Mouse (Mus musculus) kidney, postnatal 4 days (tissue): Measurements from ENCODE around the gene Alg12.
A peak's percentile ranks its signal among the peaks of the same experiment; 100 is the strongest.

ENCODE experiments used
- DNase-seq, 2 experiments: peaks; one replicate each; pipeline ENCODE4 v3.0.0; 2021; ENCODE audit warnings: mixed read lengths in 2 of 2

Gene Alg12

DNA sequence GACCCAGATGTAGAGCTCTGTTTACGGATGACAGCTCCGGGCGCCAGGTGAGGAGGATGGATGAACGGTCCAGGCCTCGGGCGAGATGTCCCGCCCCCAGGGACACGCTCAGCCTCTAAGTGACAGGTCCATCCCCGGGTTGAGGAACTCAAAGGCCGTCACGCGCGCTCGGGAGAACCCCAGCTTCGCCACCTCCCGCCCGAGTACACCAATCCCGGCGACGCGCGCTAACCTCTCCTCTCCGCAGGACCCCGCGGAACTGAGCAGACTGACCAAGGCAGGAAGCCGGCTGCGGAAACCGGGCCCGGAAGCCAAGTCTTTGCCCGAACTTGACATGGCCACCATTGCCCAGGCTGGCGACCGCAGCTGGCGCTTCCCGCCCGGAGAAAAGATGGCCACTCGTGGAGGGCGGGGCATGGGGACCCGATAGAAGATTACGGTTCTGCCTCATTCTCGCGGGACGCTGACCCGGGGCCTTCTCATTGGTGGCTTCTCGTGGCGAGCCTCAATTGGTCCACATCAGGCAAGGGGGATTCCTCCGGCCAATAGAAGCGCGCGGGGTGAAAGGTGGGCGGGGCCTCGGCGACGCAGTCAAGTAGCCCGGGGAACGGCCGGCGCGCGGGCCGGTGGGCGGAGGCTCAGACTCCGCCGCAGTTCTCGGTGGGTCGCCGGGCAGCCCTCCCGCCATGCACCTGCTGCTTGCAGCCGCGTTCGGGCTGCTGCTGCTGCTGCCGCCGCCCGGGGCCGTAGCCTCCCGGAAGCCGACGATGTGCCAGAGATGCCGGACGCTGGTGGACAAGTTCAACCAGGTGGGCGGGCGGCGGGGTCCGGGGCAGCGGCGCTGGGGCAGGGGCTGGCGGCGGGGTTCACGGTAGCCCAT is at the start of gene Alg12, which contains the start of gene Creld2:
Gene Alg12 (minus strand): TSS at position 293 of the 880 bp plus-strand sequence.
Gene Creld2 (plus strand): TSS at position 621 of the 880 bp plus-strand sequence.
- DNase-seq, result peak; percentile 99 to 100

DNA sequence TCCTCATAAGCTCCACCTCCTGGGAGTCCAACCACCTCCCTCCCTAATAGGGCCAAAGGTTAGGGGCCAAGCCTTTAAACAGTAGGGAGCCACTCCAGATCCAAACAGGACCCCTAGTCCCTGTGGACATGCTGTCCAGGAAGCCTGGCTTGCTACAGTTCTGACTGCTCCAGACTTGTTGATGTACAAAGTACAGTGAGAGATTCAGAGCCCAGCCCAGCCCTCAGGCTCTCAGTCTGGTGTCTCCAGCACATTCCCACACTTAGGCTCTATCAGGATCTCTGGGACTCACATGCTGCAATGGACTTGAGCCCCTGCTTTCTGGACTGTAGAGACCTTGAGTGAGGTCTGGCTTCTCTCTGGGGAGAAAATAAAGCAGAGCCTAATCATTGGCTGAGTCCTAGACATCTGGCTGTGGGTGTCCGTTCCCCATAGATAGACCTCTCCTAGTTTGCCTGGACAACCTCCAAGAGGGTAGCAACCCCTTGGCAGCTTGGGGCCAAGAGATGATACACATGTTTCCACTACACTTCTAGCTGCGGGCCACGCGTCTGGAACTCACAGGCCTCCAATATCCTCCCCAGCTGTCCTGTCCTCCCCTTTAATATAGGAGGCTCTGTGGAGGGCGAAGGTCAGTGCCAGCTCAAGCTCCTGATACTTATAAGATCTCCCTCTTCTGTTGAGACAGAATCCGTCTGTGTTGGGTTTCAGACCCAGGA is 49.1 kb upstream of the Alg12 start:
- peak; percentile 34 to 58 for DNase-seq

DNA sequence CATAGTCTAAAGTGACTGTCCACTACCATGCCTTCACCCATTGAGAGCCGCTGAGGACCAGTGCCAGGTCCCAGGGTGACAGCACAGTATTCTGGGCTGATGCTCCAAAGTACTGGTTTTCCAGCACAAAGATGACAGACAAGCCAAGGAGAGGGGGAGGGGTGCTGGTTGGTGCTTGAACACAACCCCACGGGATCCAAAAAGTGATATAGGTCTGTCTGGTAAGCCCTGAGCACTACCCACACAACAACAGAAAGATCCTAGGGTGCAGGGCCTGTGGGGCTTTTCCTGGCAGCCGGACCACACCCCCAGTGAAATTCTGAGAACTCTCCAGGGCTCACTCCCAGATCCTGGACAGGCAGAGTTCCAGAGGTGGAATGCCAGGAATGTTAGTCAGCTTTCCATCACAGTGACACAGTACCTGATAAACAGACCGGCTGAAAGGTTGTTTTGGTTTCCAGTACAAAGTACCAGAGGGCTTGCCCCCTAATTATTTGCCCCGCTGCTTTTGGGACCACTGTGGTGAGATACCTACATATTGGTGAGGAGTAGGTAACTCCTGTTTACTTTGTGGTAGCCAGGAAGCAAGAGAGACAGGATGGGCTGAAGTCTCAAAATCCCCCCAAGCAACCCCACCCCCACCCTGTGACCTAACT is 48.4 kb upstream of the Alg12 start:
- peak; percentile 53 to 71 for DNase-seq

DNA sequence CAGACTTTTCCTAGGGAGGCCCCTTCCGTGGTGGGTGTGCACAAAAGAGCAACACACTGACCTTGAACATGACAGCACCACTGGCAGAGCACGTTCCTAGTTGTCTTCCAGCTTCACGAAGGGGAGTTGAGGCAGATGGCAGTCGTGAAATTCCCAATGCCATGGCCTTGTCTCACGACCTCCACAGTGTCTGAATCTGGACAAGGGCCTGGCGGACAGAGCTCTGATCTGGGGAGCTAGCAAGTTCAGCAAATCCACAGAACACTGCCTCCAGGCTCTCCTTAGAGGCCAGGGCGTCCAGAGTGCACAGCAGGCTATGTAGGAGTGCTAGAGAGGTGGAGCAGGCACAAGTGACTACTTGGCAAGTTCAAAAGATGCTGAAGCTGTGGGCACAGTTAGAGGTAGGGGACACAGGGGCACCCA is 47.8 kb upstream of the Alg12 start:
- peak in 1 of 2 experiments; percentile 51 for DNase-seq

DNA sequence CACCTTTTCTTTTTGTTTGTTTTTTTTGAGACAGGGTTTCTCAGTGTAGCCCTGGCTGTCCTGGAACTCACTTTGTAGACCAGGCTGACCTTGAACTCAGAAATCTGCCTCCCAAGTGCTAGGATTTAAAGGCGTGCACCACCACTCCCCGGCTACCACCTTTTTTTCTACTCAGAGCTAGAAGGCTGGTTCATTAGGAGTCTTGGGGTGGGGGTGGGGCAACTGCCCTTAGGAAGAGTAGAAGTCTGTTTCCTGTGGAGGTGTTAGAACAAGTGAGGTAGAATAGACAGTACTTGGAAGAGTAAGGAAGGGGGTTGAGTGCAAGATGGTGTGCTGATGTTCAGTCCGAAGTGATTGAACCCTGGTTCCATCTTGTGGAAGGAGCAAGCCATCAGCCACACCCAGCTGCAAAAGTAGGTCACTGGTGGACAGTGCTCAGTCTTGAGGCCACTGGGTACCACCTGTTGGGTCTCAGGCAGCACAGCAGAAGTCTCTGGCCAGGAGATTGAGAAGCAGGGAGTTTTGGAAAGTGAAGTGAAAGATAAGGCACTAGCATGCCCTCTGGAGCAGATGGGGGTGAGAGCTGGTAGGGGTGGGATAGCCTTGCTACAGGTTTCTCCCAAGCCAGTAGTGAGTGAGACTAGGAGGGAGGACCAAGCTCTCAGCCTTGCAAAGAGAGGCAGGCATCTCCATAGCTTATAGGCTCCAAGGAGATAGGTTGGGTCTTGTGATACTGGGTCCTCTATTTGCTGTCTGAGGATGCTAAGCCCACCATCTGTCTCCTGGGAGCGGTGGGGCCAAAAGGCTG is 47.0 kb upstream of the Alg12 start:
- no peak for DNase-seq

DNA sequence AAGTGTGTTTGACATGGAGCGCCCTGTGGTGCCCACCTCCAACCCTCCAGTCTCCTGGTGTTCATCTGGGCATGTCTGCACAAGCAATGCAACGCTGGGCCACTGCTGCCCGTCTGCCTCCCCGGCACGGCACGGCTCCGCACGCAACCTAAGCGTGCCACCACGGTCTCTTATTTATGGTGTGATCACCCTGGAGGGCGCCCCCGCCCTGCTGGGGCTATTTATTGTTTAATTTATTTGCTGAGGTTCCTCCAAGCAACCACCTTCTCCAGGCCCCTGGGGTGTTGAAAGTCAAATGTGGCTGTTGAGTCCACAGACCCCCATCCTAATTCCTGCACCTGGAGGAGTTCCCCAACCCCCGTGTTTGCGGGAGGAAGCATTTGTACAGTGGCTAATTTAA is 45.9 kb upstream of the Alg12 start:
- DNase-seq, result peak in 1 of 2 experiments; percentile 25

DNA sequence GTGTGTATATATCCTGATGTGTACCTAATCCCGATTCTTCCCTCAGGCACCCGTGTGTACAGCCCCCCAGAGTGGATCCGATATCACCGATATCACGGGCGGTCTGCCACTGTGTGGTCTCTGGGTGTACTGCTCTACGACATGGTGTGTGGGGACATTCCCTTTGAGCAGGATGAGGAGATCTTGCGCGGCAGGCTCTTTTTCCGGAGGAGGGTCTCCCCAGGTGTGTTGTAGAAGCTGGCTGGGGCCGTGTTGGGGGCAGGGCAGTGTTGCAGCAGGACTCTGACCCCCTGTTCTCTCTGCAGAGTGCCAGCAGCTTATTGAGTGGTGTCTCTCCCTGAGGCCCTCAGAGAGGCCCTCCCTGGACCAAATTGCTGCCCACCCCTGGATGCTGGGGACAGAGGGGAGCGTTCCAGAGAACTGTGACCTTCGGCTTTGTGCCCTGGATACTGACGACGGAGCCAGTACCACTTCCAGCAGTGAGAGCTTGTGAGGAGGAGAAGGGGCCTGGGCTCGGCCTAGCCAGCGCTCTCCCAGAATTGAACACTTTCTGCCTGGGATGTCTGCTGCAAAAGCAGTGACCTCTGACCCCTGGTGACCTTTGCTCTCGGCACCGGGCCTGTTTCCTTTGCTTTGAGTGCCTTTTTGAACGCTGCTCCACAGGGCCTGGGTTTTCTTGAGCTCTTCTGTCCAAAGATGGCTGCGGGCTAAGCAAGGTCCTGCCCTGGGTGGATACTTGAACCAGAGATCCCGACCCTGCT is 45.3 kb upstream of the Alg12 start:
- DNase-seq, result peak; percentile 57 to 67

DNA sequence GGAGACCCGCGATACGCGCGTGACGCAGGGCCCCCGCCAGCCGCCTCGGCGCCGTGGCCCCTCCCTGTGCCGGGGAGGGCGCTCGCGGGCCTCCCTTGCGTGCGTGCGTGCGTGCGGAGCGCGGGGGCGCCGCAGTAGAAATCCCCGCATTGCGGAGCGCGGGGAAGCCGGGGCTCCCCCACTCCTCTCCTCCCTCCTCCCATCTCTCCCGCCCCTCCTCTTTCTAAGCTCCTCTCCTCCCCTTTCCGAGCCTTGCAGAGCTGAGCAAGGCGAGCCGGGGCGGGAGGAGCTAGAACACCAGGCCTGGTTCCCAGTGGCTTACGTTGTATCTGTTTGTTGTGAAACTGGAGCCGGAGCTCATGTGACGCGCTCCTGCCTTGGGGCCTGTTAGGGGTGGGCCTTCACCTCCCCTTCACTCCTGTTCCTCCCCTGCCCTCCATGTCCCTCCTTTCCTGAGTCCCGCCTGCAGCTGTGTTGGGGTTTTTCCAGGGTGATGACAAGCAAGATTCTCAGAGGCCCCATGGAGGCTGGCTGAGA is 44.6 kb upstream of the Alg12 start:
- DNase-seq, result peak; percentile 90 to 95

DNA sequence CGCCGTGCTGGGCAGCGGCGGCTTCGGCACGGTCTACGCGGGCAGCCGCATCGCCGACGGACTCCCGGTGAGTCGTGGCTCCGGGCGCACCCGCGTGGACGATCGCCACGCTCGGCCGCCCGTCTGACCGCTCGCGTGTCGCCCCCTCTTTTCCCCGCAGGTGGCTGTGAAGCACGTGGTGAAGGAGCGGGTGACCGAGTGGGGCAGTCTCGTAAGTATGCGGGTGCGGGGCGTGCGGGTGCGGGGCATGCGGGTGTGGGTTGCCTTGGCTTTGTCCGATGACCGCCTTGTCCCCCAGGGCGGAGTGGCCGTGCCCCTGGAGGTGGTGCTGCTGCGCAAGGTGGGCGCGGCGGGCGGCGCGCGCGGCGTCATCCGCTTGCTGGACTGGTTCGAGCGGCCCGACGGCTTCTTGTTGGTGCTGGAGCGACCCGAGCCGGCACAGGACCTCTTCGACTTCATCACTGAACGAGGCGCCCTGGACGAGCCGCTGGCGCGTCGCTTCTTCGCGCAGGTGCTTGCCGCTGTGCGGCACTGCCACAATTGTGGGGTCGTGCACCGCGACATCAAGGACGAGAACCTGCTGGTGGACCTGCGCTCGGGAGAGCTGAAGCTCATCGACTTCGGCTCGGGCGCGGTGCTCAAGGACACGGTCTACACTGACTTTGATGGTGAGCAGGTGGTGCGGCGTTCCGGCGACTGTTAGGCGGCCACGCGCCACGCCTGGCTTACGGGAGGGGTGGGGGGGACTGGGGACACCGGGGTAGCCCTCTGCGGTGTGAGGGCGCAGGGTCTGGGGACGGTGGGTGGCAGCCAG is 44.0 kb upstream of the Alg12 start:
- DNase-seq, result peak; percentile 73 to 81

DNA sequence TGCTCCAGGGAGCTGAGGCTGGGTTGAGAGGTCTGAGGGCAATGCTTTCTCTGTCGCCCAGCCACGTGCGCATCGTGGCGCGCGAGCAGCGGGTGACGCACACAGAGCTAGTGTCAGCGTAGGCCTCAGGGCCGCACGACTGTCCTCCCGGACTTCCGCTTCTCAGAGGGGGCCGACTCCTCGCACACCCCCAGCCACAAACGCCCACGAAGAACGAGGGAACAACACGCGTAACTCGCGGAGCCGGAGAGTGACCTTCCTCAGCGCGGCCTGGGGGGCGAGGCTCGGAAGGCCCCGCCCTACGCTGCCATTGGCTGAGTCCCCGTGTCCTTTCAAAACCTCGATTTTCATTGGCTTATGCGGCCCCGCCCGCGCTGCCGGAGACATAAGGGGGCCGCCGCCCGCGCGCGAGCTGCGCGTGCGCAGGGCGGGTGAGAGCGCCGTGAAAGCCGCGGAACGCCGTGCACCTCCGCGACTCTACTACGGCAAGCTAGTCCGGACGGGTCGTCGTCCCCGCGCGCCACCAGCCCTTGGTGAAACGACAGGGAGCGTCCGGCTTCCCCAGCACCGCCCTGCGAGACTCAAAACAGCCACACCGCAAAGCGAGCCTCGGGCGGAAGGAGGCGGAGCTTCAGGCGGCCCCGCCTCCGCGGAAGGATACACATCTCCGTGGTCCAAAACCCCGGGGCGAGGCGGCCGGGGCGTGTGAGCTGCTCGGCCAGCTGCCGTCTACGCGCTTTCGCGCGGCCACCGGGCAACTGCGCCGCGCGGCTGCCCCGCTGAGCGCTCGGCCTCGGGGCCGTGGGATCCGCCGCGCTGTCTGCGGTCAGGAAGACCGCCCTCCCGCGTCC is 42.9 kb upstream of the Alg12 start, which contains the start of gene Pim3:
Gene Pim3 (plus strand): TSS at position 415 of the 851 bp plus-strand sequence.
- DNase-seq, result peak; percentile 96 to 98

DNA sequence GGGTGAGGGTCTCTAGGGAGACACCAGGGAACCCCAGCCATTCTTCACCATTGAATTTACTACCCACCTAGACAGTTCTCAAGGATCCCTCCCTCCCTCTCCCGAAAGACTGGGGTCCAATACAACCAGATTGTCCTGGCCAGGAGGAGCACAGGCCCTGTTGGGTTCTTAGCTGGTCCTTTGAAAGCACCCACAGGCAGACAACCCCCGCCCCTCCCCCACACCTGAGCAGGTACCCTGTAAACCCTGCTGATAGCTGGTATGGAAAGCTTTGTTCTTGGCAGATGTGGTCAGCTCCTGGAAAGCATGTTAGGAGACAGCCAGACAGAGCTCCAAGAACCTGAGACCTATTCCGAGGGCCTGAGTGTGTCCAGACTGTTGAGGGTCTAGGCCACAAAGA is 41.7 kb upstream of the Alg12 start:
- DNase-seq, result no peak

DNA sequence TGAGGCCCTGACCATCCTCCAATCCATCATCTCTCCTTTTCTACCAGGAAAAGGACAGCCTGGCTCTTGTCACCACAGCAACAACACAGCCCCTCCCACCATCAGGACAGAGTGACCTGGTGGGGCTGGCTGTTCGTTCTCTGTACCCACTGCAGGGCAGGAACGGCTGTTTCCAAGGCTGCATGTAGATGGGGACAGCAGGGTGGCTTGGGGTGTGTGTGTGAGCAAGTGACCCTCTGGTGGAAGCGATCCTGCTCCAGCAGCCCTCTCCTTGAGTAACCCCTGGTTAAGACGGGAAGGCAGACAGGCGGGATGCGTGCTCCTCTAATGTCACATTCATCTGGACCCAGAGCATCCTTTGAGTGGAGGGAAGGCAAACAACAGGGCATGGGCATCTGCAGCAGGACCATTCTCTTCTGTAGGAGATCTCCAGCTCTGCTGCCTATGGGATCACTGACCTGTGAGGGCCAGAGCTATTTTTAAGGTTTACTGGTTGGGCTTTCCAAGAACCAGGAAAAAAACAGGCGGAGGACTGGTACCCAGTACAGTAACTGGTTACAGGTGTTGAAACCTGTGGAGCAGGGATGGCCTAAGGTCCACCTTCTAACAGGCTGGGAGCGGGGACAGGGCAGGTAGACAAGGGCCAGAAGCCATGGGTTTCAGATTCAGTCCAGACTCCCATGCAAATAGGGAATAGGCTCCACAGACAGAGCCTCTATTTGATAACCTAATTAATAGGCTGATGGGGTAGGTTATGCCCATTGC is 40.3 kb upstream of the Alg12 start:
- DNase-seq, result no peak

DNA sequence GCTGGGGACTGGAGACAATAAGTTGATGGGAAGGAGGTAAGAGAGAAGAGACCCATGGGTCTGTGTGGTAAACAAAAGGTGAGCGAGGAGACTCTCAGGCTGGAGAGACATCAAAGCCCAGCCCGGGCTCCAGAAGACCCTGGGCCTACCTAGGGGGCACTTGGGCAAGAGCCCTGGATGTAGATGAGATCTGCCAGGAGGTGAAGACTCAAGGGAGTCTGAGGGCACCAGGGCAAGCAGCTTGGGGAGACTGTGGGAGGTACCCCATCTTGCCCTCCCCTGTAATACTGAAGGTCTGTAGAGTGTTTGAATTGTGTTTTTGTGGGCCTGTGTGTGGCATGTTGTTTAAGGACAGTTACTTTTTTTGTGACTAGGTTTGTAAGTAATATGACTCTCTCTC is 39.6 kb upstream of the Alg12 start:
- DNase-seq, result no peak

DNA sequence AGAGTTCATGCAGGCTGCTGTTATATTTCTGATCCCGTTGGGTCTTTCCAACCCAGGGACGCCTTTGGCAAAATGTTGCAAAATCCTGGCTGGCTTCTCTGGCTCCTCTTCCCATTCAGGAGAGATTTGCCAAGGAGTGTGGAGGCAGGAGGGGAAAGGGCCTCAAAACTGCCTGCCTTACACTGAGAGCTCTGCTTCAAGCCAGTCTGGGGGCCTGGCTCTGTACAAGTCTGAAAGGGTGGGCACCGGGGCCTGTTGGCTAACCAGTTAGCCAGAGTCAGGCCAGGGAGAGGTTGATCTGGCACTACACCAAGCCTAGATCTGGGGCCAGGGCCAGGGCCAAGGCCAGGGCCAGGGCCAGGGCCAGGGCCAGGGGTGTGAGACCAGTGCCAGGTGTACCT is 39.0 kb upstream of the Alg12 start:
- no peak for DNase-seq

DNA sequence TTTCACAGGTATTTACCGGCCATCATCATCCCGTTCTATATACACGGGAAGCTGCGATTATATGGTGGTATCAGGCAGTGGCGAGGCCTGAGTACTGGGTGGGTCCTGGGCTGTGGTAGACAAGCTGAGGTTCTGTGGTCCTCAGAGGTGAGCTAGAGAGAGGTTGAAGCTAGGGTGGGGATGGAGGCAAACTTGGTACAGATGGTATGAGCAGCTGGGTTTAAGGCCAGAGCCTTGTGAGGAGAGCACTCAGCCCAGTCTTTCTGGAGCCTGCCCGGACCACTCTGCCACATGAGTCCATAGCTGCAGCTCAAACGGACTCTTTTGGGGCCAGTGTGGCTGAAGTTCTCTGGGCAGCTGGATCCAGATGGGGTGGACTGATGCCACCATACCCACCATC is 38.2 kb upstream of the Alg12 start:
- DNase-seq, result no peak

DNA sequence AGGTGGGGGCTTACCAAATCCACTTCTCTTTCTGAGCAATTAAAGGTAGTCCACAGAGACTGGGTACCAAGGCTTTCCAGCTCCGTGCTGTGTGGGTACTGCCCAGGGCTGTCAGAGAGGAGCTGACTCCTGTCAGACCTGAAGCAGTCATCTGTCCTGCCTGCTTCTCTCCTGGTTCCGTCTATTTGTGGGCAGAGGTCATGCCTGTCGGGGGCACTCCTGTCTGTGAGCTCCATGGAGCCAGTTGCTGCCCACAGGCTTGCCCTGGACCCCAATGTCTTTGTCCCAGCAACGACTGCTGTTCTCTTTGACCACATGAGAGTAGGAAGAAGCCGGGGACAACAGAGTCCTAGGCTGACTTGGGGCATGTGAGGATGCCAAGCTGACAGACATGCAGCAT is 37.5 kb upstream of the Alg12 start:
- no peak for DNase-seq

DNA sequence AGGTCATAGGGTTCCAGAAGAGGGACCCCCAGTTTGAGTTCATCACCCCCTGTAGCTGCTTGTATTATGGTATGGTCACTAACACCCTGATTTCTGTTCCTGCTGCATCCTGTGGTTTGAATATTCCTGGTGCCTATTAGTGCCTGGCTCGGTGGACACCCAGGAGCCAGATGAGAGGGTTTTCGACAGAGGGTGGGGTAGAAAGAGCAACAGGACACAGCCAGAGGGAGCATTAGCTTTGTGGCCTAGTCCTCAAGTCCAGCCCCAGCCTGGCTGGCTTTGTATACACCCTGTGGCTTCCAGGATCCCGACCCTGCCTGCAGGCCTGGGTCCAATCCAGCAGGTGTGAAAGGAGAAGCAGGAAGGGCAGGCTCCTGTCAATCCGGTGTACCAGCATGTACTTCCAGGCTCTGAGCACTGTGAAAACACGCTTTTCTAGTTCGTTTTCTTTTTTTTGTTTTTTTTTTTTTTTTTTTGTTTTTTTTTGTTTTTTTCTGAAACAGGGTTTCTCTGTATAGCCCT is 36.8 kb upstream of the Alg12 start:
- no peak for DNase-seq
